Mouse (Mus musculus): ENCODE results near the gene Fbp2.
"Not testable (repeated sequence)": the region's sequence is repeated elsewhere in the genome, so short reads cannot be mapped to it uniquely, and the experiment has no call there.

The Fbp2 gene

DNA sequence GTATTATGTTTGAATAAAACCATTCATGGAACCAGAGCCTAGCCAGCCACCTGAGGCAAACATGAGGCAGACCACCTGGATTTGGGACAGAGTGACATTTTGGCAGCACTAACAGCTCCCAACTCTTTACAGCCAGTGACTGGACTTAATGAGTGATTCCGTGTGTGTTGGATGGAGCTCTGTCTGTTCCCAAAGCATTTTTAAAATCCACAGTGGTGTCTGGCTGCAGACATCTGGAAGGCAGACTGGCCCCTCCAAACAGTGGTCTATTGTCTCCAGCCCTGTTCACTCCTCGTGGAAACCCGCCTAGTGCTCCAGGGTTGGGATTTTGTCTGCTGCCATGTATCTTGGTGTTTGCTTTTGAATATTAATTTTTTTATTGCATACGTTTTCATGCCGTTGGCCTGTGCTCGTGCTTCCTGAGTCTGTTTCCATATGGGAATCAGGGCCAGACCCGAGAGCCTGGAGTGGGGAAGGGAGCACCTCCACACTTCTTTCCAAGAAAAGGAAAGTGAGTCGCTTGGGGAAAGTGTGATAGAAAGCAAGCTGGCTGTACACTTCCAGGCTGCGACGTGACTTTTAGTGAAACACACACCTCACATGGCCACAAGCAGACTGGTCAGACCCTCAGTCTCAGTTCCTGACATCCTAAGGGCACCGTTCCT is 7.6 kb upstream of the Fbp2 start:
- DNase-seq (ENCODE audit: low spot score in 2 of 2), result no peak

DNA sequence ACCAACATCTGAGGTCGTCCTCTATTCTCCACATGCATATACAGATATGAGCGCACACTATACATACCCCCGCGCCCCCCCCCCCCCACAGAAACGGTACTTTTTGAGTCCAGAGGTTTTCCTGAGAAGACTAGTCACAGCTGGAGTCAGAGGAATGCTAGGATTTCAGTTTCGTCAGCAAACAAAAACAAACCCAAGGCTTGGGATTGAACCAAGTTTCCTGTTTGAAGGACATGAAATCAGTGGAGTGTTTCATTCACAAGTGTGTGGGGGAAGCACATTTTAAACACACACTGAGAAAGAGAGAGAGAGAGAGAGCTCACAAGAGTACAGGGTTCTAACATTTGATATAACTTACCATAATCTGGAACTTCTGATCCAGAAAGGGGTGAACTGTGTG is 5.5 kb upstream of the Fbp2 start:
- no peak for DNase-seq (ENCODE audit: low spot score in 2 of 2)

- DNase-seq (ENCODE audit: low spot score in 2 of 2), result no peak
These were observed 4.7 kb upstream of the Fbp2 start for GRCm38 (mm10) chr13:62862875-62863274.

- no peak for DNase-seq (ENCODE audit: low spot score in 2 of 2)
These were observed 1.8 kb upstream of the Fbp2 start for GRCm38 (mm10) chr13:62860068-62860467.

GRCm38 (mm10) chr13:62859251-62859650 is 1.0 kb upstream of the Fbp2 start:
- DNase-seq (ENCODE audit: low spot score in 2 of 2), result peak; percentile 9 to 45

GRCm38 (mm10) chr13:62856850-62857249 is 1.4 kb downstream of the Fbp2 start:
- DNase-seq (ENCODE audit: low spot score in 2 of 2), result no peak

DNA sequence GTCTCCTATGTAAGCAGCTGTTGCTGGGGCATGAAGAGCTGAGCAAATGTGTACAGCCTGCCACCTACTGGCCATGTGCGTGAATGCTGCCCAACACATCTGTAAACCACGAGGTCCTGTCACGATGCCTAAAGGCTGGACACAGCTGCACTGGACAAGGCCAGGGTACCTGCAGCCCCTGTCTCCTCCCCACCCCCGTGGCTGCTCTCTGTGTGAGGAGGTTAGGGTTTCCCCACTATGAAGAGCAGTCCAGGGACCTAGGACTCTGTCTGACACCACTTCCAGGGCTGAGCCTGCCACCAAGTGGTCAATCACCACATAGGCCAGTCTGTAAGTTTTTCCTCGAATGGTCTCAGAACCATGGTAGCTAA is 1.9 kb downstream of the Fbp2 start:
- DNase-seq (ENCODE audit: low spot score in 2 of 2), result peak; percentile 64 to 77

GRCm38 (mm10) chr13:62855396-62856304 is 2.6 kb downstream of the Fbp2 start:
- DNase-seq (ENCODE audit: low spot score in 2 of 2), result no peak

DNA sequence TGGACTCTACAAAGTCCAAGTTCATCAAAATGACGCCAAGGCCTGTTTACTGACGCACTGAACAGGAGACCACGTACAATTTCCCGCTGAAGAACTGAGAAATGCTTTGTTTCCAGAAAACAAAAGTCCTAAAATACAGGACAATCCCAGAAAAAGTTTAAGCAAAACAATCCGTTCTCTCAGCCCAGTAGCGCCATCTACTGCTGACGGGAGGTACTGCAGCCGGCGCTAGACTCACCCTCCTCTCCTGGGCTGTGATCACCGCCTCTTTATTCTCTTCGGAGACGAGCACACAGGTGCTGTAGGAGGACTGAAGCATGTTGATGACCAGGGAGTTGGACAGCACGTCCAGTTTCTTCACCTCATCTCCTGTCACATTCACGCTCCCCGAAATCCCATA is 3.6 kb downstream of the Fbp2 start:
- peak; percentile 36 to 47 for DNase-seq (ENCODE audit: low spot score in 2 of 2)

DNA sequence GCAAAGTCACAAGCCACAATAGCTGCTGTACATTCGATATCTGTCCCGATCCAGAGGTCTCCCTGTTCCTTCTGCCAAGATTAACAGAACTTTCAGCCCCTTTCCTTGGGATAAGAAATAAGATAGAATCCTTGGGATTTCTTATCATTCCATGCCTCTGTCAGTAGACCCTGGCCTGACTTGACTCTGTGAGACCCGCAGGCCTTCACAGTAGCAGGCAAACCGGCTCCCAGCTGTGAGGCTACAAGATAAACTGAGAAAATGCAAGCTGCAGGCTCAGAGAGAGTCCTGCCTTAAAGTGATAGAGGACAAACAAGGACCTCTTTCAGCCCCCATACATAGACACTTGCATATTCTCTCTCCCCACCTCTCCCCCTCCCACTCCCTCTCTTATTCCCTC is 24.9 kb downstream of the Fbp2 start:
- no peak for DNase-seq (ENCODE audit: low spot score in 2 of 2)

GRCm38 (mm10) chr13:62832239-62832638 is 26.0 kb downstream of the Fbp2 start:
- no peak for DNase-seq (ENCODE audit: low spot score in 2 of 2)

DNA sequence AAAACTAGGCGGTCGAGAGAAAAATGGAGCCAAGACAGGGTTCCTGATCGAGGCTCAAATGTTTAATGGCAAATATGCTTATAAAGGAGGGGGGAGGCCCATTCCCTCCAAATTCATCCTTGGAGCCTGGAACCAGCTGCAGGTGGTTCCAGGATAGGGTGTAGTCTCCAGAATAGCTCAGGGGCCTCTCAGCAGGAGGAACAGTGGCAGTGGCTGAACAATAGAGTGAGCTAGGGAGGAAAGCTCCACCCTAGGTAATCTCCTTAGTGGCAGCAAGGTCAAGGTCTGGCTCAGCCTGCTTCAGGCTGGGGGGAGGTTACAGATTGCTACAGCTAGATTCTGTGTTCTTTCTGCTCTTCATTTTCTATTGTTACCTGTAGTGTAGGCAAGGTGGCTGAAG is 42.5 kb downstream of the Fbp2 start:
- DNase-seq (ENCODE audit: low spot score in 2 of 2), result not testable (repeated sequence)

DNA sequence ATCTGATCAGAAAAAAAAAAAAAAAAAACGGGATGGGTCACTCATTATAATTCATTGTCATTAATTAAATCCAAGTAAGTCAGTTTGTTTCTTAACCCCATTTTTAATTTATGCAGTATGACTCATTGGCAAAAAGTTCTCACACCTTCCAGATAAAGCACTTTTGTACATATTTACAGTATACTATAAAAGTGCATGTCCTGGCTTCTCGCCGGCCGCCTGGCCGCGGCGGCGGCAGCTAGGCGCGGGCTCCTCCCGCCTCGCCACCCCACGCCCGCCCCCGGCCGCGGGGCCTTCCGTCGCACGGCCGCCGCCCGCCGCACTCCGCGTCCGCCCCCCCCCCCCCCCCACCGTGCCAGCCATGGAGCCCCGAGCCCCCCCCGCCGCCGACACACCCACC is 45.5 kb downstream of the Fbp2 start:
- DNase-seq (ENCODE audit: low spot score in 2 of 2), result no peak

DNA sequence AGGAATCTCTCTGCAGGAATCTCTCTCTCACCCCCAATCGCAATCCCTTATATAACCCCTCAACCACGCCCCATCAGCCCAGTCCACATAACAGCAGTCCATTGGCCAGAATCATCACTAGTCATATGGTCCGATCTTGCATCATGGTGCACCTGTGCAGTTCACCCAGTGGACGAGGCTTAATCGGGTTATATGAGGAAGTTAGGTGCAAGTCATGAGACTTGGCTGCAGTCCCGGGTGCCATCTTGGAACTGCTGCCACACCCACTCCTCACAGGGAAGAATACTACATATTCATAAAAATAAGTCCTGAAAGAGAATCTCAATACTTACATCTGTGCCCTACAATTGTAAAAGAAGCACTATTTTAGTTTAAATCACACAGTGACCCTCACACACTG is 50.2 kb downstream of the Fbp2 start:
- DNase-seq (ENCODE audit: low spot score in 2 of 2), result not testable (repeated sequence)
